Mouse (Mus musculus) left cerebral cortex, postnatal 36 days (tissue): ENCODE results near the gene C4bp. TPM values are rescaled to one million over a fixed set of nuclear protein-coding genes. Genes with fewer than 3 reads are reported as not detected.

Experiments
- total RNA-seq, 2 experiments: library from RNA; stranded (reverse); gene quantifications; 2 replicates each; pipeline ENCODE4 v1.2.3; 2021

Gene C4bp
- total RNA-seq, 2 experiments from 2014 or later = not detected

Other genes starting within 250 kb of the C4bp start
- not detected for gene Cd55b, start 238.6 kb downstream of the C4bp start, total RNA-seq
- gene Cd55, start 198.9 kb downstream of the C4bp start, total RNA-seq = 1 to 10 TPM; 5.2 to 5.5 TPM
- not detected for gene Zp3r, start 32.0 kb downstream of the C4bp start, total RNA-seq
- gene Gm29427, start 54.2 kb upstream of the C4bp start, total RNA-seq = not detected
- 10 to 100 TPM; 15.0 to 18.0 TPM for gene Yod1, start 55.7 kb upstream of the C4bp start, total RNA-seq
- 10 to 100 TPM; 39.3 to 43.8 TPM for gene Pfkfb2, start 67.6 kb upstream of the C4bp start, total RNA-seq
- 1 to 10 TPM; 2.0 to 2.1 TPM for gene AA986860, start 70.3 kb upstream of the C4bp start, total RNA-seq
- gene Fcamr, start 139.3 kb upstream of the C4bp start, total RNA-seq = not detected
- gene Pigr, start 165.1 kb upstream of the C4bp start, total RNA-seq = not detected
- gene Fcmr, start 204.0 kb upstream of the C4bp start, total RNA-seq = under 1 TPM in 1 of 2 experiments, not detected in 1; 0.93 TPM
- gene Il24, start 225.8 kb upstream of the C4bp start, total RNA-seq = not detected
- gene Il20, start 249.8 kb upstream of the C4bp start, total RNA-seq = not detected